Mouse (Mus musculus) liver, adult 2 months (tissue): Measurements from ENCODE around the gene Aldh18a1. TPM values are rescaled to one million over a fixed set of nuclear protein-coding genes. Genes with fewer than 3 reads are reported as not detected.

ENCODE experiments used
- DNase-seq: peaks from one replicate; pipeline ENCODE4 v3.0.0-alpha.2; 2011; ENCODE audit warnings: low read depth, low spot score; ENCODE audit errors: extremely low read depth
- H3K27ac ChIP-seq: fragments of 200-500 bp; replicated peaks from 2 replicates; pipeline ENCODE4 v1.5.1; 2012; ENCODE audit warnings: low read depth, mild to moderate bottlenecking, control low read depth, inconsistent platforms, low read length; ENCODE audit not compliant: insufficient read depth
- H3K27me3 ChIP-seq: fragments of 200-500 bp; 2 replicates; pipeline ENCODE4 v1.6.1; 2012; ENCODE audit warnings: mild to moderate bottlenecking, moderate library complexity, low read length, inconsistent platforms; ENCODE audit not compliant: control insufficient read depth, insufficient read depth
- H3K36me3 ChIP-seq: fragments of 200-500 bp; 2 replicates; pipeline ENCODE4 v1.6.1; 2012; ENCODE audit warnings: low read length, inconsistent platforms; ENCODE audit not compliant: control insufficient read depth, insufficient read depth
- H3K4me1 ChIP-seq: fragments of 200-500 bp; 2 replicates; pipeline ENCODE4 v1.6.1; 2011; ENCODE audit warnings: low read length; ENCODE audit not compliant: control insufficient read depth, insufficient read depth
- H3K4me3 ChIP-seq: fragments of 200-500 bp; 2 replicates; pipeline ENCODE4 v1.5.1; 2011; ENCODE audit warnings: low read depth, mild to moderate bottlenecking, control low read depth, low read length, moderate library complexity; ENCODE audit not compliant: insufficient read depth
- H3K79me2 ChIP-seq: fragments of 200-500 bp; 2 replicates; pipeline ENCODE4 v1.6.1; 2012; ENCODE audit warnings: inconsistent platforms, mild to moderate bottlenecking, low read length, moderate library complexity; ENCODE audit not compliant: control insufficient read depth, insufficient read depth
- H3K9ac ChIP-seq: fragments of 200-500 bp; 2 replicates; pipeline ENCODE4 v1.6.1; 2012; ENCODE audit warnings: low read depth, mild to moderate bottlenecking, control low read depth, inconsistent platforms, low read length
- CTCF ChIP-seq: fragments of 200-500 bp; IDR thresholded peaks from 2 replicates; pipeline ENCODE4 v1.5.1; 2011; ENCODE audit warnings: low read depth, low read length, control low read depth
- POLR2A ChIP-seq: fragments of 200-500 bp; IDR thresholded peaks from 2 replicates; pipeline ENCODE4 v1.6.1; 2011; ENCODE audit warnings: low read length, control low read depth; ENCODE audit not compliant: insufficient read depth; ENCODE audit errors: extremely low read depth
- WGBS: fragments of 180-500 bp; shearing (Covaris S2); methylation state at CpG from one replicate; pipeline ENCODE4 v1.1.7; 2018; 5-methylcytosine and 5-hydroxymethylcytosine counted together
- polyA plus RNA-seq: library from polyadenylated mRNA; depleted of rRNA; stranded (reverse); fragments of >200 nt; gene quantifications from 2 replicates; pipeline ENCODE4 v1.2.3, GENCODE M21; 2012
- total RNA-seq: library from RNA; depleted of rRNA; stranded (reverse); fragments of >200 nt; gene quantifications from 2 replicates; pipeline ENCODE4 v1.2.3, GENCODE M21; 2014

Gene Aldh18a1
- total and polyA plus RNA-seq, 2 experiments = 1.1 to 1.2 TPM

DNA sequence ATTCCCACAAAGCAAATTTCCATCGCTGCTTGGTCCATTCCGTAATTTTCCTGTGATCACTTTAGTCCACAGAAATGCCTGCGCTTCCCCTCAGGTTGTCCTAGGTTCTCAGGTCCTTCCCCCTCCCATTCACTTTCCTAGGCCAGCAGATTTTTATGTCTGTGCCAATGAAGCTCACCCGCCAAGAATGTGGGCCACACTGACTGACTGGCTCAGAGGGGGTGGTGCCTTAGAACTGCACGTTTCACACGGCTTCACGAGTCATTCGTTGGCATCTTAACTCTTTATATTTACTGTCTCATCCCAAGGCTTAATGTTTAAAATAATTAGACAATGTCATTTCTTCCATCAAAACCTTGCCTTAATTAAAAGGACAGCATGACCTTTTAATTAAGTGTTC lies 7.6 kb upstream of the Aldh18a1 start:
- H3K9ac ChIP-seq = no peak overlapping the region
- H3K36me3 ChIP-seq = peaks cover 1% of the 10 kb centered on the region; the same call in 1 of the 2 replicates
- WGBS = 88% methylated on average over 8 of the region's 8 CpGs
- no peaks in the 10 kb centered on the region for H3K4me1 ChIP-seq
- H3K27me3 ChIP-seq = no peaks in the 10 kb centered on the region
- H3K79me2 ChIP-seq = no peaks in the 10 kb centered on the region
- no peak overlapping the region for H3K27ac ChIP-seq
- no peak for DNase-seq
- no peak for TF ChIP-seq CTCF
- TF ChIP-seq POLR2A = no peak
- no peak overlapping the region for H3K4me3 ChIP-seq

DNA sequence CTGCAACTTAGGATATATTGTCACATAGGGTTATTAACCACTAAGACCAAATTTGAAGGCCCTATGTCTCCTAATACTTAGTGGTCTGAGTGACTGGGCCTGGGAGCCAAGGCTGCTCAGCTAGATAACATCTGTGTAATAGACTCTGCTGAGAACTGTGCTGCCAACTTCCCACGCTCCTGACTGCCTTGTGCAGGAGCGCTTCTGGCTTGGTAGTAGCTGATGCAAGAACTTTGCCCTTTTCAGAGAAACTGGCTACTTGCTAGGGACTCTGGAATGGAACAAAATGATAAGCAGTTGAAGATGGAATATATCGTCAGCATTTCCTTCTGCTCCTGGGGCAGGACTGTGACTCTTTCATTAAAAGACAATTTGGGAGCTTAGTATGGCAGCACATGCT lies 7.0 kb upstream of the Aldh18a1 start:
- H3K9ac ChIP-seq = no peak overlapping the region
- peaks cover 1% of the 10 kb centered on the region; the same call in 1 of the 2 replicates for H3K36me3 ChIP-seq
- WGBS = 71% methylated on average over 3 of the region's 3 CpGs
- no peaks in the 10 kb centered on the region for H3K79me2 ChIP-seq
- H3K27ac ChIP-seq = no peak overlapping the region
- H3K4me3 ChIP-seq = no peak overlapping the region
- no peaks in the 10 kb centered on the region for H3K4me1 ChIP-seq
- peak; percentile 7 for DNase-seq
- H3K27me3 ChIP-seq = no peaks in the 10 kb centered on the region
- TF ChIP-seq CTCF = no peak
- TF ChIP-seq POLR2A = no peak

DNA sequence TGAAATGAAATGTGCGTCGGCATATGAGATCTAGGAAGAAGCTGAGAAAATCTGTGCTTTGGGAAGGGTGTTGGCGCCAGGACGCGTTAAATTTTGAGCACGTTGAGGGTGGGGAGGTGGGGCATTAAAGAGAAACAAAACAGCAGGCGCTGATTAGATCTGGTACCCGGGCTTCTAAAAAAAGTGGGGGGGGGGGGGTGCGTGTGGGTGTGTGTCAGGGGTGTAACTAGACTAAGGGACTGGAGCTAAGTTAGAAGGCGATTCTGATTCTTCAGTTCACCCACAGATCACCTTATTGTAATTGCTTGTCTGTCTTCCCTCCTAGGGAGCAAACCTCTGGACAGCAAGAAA lies 1.2 kb upstream of the Aldh18a1 start:
- DNase-seq = no peak
- H3K4me1 ChIP-seq = peaks cover 2% of the 10 kb centered on the region; the same call in 1 of the 2 replicates
- H3K4me3 ChIP-seq = peak overlapping the region; percentile 47
- H3K27ac ChIP-seq = no peak overlapping the region
- TF ChIP-seq CTCF (no peak), POLR2A (no peak)
- H3K27me3 ChIP-seq = no peaks in the 10 kb centered on the region
- H3K79me2 ChIP-seq = no peaks in the 10 kb centered on the region
- 3% methylated on average over 10 of the region's 10 CpGs for WGBS
- H3K9ac ChIP-seq = peak overlapping the region; percentile 71
- H3K36me3 ChIP-seq = no peaks in the 10 kb centered on the region

DNA sequence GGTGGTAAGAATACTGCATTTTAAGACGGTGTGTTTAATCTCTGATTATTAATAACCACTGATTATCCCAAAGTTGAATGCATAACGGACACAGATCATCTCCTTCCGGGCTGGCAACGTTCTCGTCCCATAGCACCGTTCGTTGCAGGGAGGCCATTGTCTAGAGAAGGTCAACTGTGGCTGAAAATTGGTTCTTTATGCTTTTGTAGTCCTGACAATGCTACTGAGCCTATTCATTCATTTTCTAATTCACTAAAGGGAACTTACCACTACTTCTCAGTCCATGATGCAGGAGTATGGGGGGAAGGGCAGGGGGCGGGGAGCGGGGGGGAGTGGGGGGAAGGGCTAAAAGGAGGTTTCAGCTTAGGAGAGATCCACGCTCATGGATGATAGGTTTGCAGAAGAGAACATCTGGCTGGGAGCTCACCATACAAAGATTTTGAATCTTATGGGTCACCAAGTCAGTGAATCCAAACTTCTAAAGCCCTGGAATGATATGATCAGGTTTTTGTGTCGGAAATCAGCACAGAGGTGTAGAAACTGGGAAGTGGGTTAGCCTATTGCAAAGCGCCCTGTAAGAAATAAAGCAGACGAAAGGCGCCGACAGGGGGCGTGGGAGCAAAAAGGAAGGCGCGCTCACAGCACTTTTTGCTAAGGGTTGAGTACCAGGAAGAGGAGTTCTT lies 725 bp upstream of the Aldh18a1 start:
- WGBS = under 1% methylated on average over 18 of the region's 18 CpGs
- Histone ChIP-seq H3K27me3 (no peaks in the 10 kb centered on the region), H3K79me2 (no peaks in the 10 kb centered on the region), H3K27ac (no peak overlapping the region), H3K36me3 (no peaks in the 10 kb centered on the region), H3K4me3 (peak overlapping the region; percentile 90), H3K4me1 (peaks cover 2% of the 10 kb centered on the region; the same call in 1 of the 2 replicates), H3K9ac (no peak overlapping the region)
- TF ChIP-seq POLR2A (no peak), CTCF (peak; percentile 78)
- peak; percentile 43 for DNase-seq

DNA sequence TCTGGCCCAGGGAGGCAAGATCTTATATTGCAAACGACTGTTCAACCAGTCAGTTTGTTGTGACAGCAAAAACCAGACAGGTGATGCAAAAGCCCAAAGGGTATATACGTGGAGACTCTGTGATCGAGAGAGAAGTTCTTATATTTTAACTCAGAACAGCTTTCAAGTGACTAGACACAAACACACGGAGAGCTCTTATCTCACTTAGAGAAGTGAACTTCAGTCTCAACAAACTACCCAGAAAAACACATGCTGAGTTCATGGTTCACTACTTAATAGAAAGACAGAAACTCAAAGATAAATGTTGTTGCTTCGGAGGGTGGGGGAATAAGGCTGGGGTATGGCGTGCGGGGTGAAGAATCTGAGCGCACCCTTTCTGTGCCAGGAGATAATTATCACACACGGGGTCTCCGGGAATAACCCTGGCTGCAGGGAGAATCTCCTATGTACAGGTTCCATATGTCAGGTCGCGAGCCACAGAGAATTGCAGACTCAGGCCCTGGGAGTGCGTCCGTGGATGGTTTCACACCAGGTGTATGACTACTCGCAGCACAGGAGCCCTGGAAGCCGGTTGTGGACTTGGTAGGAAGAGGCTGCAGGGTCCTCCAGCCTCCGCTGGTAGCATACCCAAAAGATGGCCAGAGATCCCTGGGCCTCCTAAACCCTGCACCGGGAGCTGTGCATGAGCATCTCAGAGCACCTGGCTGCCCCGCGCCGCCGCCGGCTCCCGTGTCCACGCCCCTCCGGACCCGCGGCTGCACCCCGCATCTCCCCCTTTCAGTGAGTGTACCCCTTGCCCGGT lies 571 bp downstream of the Aldh18a1 start:
- peaks cover 2% of the 10 kb centered on the region; the same call in 1 of the 2 replicates for H3K4me1 ChIP-seq
- no peaks in the 10 kb centered on the region for H3K36me3 ChIP-seq
- TF ChIP-seq CTCF (no peak), POLR2A (no peak)
- WGBS = 15% methylated on average over 30 of the region's 30 CpGs
- no peaks in the 10 kb centered on the region for H3K79me2 ChIP-seq
- H3K27ac ChIP-seq = no peak overlapping the region
- H3K27me3 ChIP-seq = no peaks in the 10 kb centered on the region
- no peak for DNase-seq
- H3K4me3 ChIP-seq = peak overlapping the region; percentile 90
- H3K9ac ChIP-seq = peak overlapping the region; percentile 80
